Mouse (Mus musculus): ENCODE results near the gene Bud31. TPM values are rescaled to one million over a fixed set of nuclear protein-coding genes. Genes with fewer than 3 reads are reported as not detected.

Gene Bud31
- polyA plus RNA-seq, 1 experiment from 2014 or later, result 186 TPM

- no peak for ATAC-seq (ENCODE audit: insufficient number of reproducible peaks, insufficient read depth, low FRiP score, low read depth)
- WGBS, result 78% methylated on average over 6 of the region's 6 CpGs
- Histone ChIP-seq H3K9me3 (ENCODE audit: control insufficient read depth, low read depth, low read length) (no peaks in the 10 kb centered on the region), H3K4me2 (replicated peaks; ENCODE audit: low read depth, low read length) (no peak overlapping the region), H3K4me1 (ENCODE audit: control insufficient read depth, insufficient read depth, low read length) (0 out of 2 replicates have a peak, but pooled peaks cover 2% of the 10 kb centered on the region), H3K27ac (ENCODE audit: low read length) (no peak overlapping the region), H3K9ac (replicated peaks; ENCODE audit: low read depth, low read length) (no peak overlapping the region), H3K27me3 (ENCODE audit: control insufficient read depth, insufficient read depth, low read length) (no peaks in the 10 kb centered on the region), H3K4me3 (ENCODE audit: low read depth, low read length) (no peak overlapping the region), H3K36me3 (ENCODE audit: control insufficient read depth, insufficient read depth, low read length) (peaks cover 43% of the 10 kb centered on the region)
Measured at GRCm38 (mm10) chr5:145110401-145110800, 29.8 kb upstream of the Bud31 start.

- 0 out of 2 replicates have a peak, but pooled peaks cover 2% of the 10 kb centered on the region for H3K4me1 ChIP-seq (ENCODE audit: control insufficient read depth, insufficient read depth, low read length)
- no peaks in the 10 kb centered on the region for H3K27me3 ChIP-seq (ENCODE audit: control insufficient read depth, insufficient read depth, low read length)
- peaks cover 27% of the 10 kb centered on the region for H3K36me3 ChIP-seq (ENCODE audit: control insufficient read depth, insufficient read depth, low read length)
- ATAC-seq (ENCODE audit: insufficient number of reproducible peaks, insufficient read depth, low FRiP score, low read depth), result no peak
- H3K27ac ChIP-seq (ENCODE audit: low read length), result no peak overlapping the region
- no peak overlapping the region for H3K4me3 ChIP-seq (ENCODE audit: low read depth, low read length)
- H3K9ac ChIP-seq (replicated peaks; ENCODE audit: low read depth, low read length), result no peak overlapping the region
- H3K4me2 ChIP-seq (replicated peaks; ENCODE audit: low read depth, low read length), result no peak overlapping the region
- WGBS, result 82% methylated on average over 8 of the region's 8 CpGs
- H3K9me3 ChIP-seq (ENCODE audit: control insufficient read depth, low read depth, low read length), result no peaks in the 10 kb centered on the region
Measured at GRCm38 (mm10) chr5:145112566-145112965, 27.6 kb upstream of the Bud31 start.

GRCm38 (mm10) chr5:145113416-145113815 lies 26.7 kb upstream of the Bud31 start:
- Histone ChIP-seq H3K4me2 (replicated peaks; ENCODE audit: low read depth, low read length) (peak overlapping the region; percentile 78), H3K27me3 (ENCODE audit: control insufficient read depth, insufficient read depth, low read length) (no peaks in the 10 kb centered on the region), H3K4me3 (ENCODE audit: low read depth, low read length) (peak overlapping the region; percentile 74), H3K9ac (replicated peaks; ENCODE audit: low read depth, low read length) (0 out of 2 replicates have a peak overlapping the region, but pooled peaks have one; percentile 67), H3K9me3 (ENCODE audit: control insufficient read depth, low read depth, low read length) (no peaks in the 10 kb centered on the region), H3K27ac (ENCODE audit: low read length) (peak overlapping the region; percentile 27; the same call in 1 of the 2 replicates), H3K4me1 (ENCODE audit: control insufficient read depth, insufficient read depth, low read length) (0 out of 2 replicates have a peak, but pooled peaks cover 2% of the 10 kb centered on the region), H3K36me3 (ENCODE audit: control insufficient read depth, insufficient read depth, low read length) (peaks cover 21% of the 10 kb centered on the region)
- ATAC-seq (ENCODE audit: insufficient number of reproducible peaks, insufficient read depth, low FRiP score, low read depth), result no peak
- WGBS, result 26% methylated on average over 2 of the region's 2 CpGs

- peak within 1 kb of the TSS; percentile 74 for H3K4me3 ChIP-seq (ENCODE audit: low read depth, low read length)
- peak within 1 kb of the TSS; percentile 78 for H3K4me2 ChIP-seq (replicated peaks; ENCODE audit: low read depth, low read length)
- H3K4me1 ChIP-seq (ENCODE audit: control insufficient read depth, insufficient read depth, low read length), result 0 out of 2 replicates have a peak, but pooled peaks cover 2% of the 10 kb centered on the region
- H3K27ac ChIP-seq (ENCODE audit: low read length), result peak within 1 kb of the TSS; percentile 27; the same call in 1 of the 2 replicates
- H3K9ac ChIP-seq (replicated peaks; ENCODE audit: low read depth, low read length), result peak within 1 kb of the TSS; percentile 67
- H3K27me3 ChIP-seq (ENCODE audit: control insufficient read depth, insufficient read depth, low read length), result no peaks in the 10 kb centered on the region
- 1% methylated on average over 53 of the region's 53 CpGs for WGBS
- H3K9me3 ChIP-seq (ENCODE audit: control insufficient read depth, low read depth, low read length), result no peaks in the 10 kb centered on the region
- H3K36me3 ChIP-seq (ENCODE audit: control insufficient read depth, insufficient read depth, low read length), result peaks cover 16% of the 10 kb centered on the region
- peak; percentile 76 for ATAC-seq (ENCODE audit: insufficient number of reproducible peaks, insufficient read depth, low FRiP score, low read depth)
Measured at GRCm38 (mm10) chr5:145114071-145114605, 26.0 kb upstream of the Bud31 start, which contains the start of gene Arpc1b. TSS of gene Arpc1b (plus strand) at chr5:145114215.

GRCm38 (mm10) chr5:145114606-145115473 lies 25.3 kb upstream of the Bud31 start:
- Histone ChIP-seq H3K4me3 (ENCODE audit: low read depth, low read length) (peak overlapping the region; percentile 74), H3K27me3 (ENCODE audit: control insufficient read depth, insufficient read depth, low read length) (no peaks in the 10 kb centered on the region), H3K36me3 (ENCODE audit: control insufficient read depth, insufficient read depth, low read length) (peaks cover 9% of the 10 kb centered on the region), H3K4me2 (replicated peaks; ENCODE audit: low read depth, low read length) (peak overlapping the region; percentile 78), H3K9ac (replicated peaks; ENCODE audit: low read depth, low read length) (peak overlapping the region; percentile 67), H3K9me3 (ENCODE audit: control insufficient read depth, low read depth, low read length) (no peaks in the 10 kb centered on the region), H3K27ac (ENCODE audit: low read length) (peak overlapping the region; percentile 27; the same call in 1 of the 2 replicates), H3K4me1 (ENCODE audit: control insufficient read depth, insufficient read depth, low read length) (0 out of 2 replicates have a peak, but pooled peaks cover 2% of the 10 kb centered on the region)
- ATAC-seq (ENCODE audit: insufficient number of reproducible peaks, insufficient read depth, low FRiP score, low read depth), result peak; percentile 40; the same call in 1 of the 2 replicates
- WGBS, result 14% methylated on average over 40 of the region's 40 CpGs

- no peak for ATAC-seq (ENCODE audit: insufficient number of reproducible peaks, insufficient read depth, low FRiP score, low read depth)
- 92% methylated on average over 5 of the region's 5 CpGs for WGBS
- Histone ChIP-seq H3K4me3 (ENCODE audit: low read depth, low read length) (no peak overlapping the region), H3K9me3 (ENCODE audit: control insufficient read depth, low read depth, low read length) (no peaks in the 10 kb centered on the region), H3K27me3 (ENCODE audit: control insufficient read depth, insufficient read depth, low read length) (no peaks in the 10 kb centered on the region), H3K27ac (ENCODE audit: low read length) (peak overlapping the region; percentile 48; the same call in 1 of the 2 replicates), H3K4me1 (ENCODE audit: control insufficient read depth, insufficient read depth, low read length) (0 out of 2 replicates have a peak, but pooled peaks cover 2% of the 10 kb centered on the region), H3K4me2 (replicated peaks; ENCODE audit: low read depth, low read length) (peak overlapping the region; percentile 78; the same call in 1 of the 2 replicates), H3K9ac (replicated peaks; ENCODE audit: low read depth, low read length) (no peak overlapping the region), H3K36me3 (ENCODE audit: control insufficient read depth, insufficient read depth, low read length) (no peaks in the 10 kb centered on the region)
Measured at GRCm38 (mm10) chr5:145115736-145116135, 24.4 kb upstream of the Bud31 start.

GRCm38 (mm10) chr5:145116316-145116715 lies 23.8 kb upstream of the Bud31 start:
- no peaks in the 10 kb centered on the region for H3K36me3 ChIP-seq (ENCODE audit: control insufficient read depth, insufficient read depth, low read length)
- 26% methylated on average over 4 of the region's 4 CpGs for WGBS
- 0 out of 2 replicates have a peak, but pooled peaks cover 2% of the 10 kb centered on the region for H3K4me1 ChIP-seq (ENCODE audit: control insufficient read depth, insufficient read depth, low read length)
- no peak overlapping the region for H3K9ac ChIP-seq (replicated peaks; ENCODE audit: low read depth, low read length)
- ATAC-seq (ENCODE audit: insufficient number of reproducible peaks, insufficient read depth, low FRiP score, low read depth), result no peak
- no peaks in the 10 kb centered on the region for H3K9me3 ChIP-seq (ENCODE audit: control insufficient read depth, low read depth, low read length)
- no peak overlapping the region for H3K4me3 ChIP-seq (ENCODE audit: low read depth, low read length)
- H3K27ac ChIP-seq (ENCODE audit: low read length), result peak overlapping the region; percentile 52; the same call in 1 of the 2 replicates
- no peaks in the 10 kb centered on the region for H3K27me3 ChIP-seq (ENCODE audit: control insufficient read depth, insufficient read depth, low read length)
- H3K4me2 ChIP-seq (replicated peaks; ENCODE audit: low read depth, low read length), result peak overlapping the region; percentile 23; the same call in 1 of the 2 replicates

GRCm38 (mm10) chr5:145116916-145117315 lies 23.2 kb upstream of the Bud31 start:
- Histone ChIP-seq H3K4me2 (replicated peaks; ENCODE audit: low read depth, low read length) (peak overlapping the region; percentile 23; the same call in 1 of the 2 replicates), H3K27ac (ENCODE audit: low read length) (peak overlapping the region; percentile 52; the same call in 1 of the 2 replicates), H3K9ac (replicated peaks; ENCODE audit: low read depth, low read length) (no peak overlapping the region), H3K4me3 (ENCODE audit: low read depth, low read length) (no peak overlapping the region), H3K9me3 (ENCODE audit: control insufficient read depth, low read depth, low read length) (no peaks in the 10 kb centered on the region), H3K27me3 (ENCODE audit: control insufficient read depth, insufficient read depth, low read length) (no peaks in the 10 kb centered on the region), H3K4me1 (ENCODE audit: control insufficient read depth, insufficient read depth, low read length) (0 out of 2 replicates have a peak, but pooled peaks cover 2% of the 10 kb centered on the region), H3K36me3 (ENCODE audit: control insufficient read depth, insufficient read depth, low read length) (no peaks in the 10 kb centered on the region; the same call in 1 of the 2 replicates)
- WGBS, result 44% methylated on average over 10 of the region's 10 CpGs
- ATAC-seq (ENCODE audit: insufficient number of reproducible peaks, insufficient read depth, low FRiP score, low read depth), result no peak
